Mouse (Mus musculus) embryonic facial prominence, embryonic 11.5 days (tissue): Measurements from ENCODE around the gene Mog. TPM values are rescaled to one million over a fixed set of nuclear protein-coding genes. Genes with fewer than 3 reads are reported as not detected.
A peak's percentile ranks its signal among the peaks of the same experiment; 100 is the strongest.
"Not testable (repeated sequence)": the region's sequence is repeated elsewhere in the genome, so short reads cannot be mapped to it uniquely, and the experiment has no call there.

Source experiments
- ATAC-seq: fragments of 200-750 bp; cut with Nextera tagmentation; replicated peaks from 2 replicates; pipeline ENCODE4 v1.8.0; 2017; ENCODE audit warnings: low read depth; ENCODE audit not compliant: insufficient number of reproducible peaks, low FRiP score, low TSS enrichment
- DNase-seq: peaks from one replicate; pipeline ENCODE4 v3.0.0-alpha.2; 2015; ENCODE audit warnings: low spot score
- H3K27ac ChIP-seq: fragments of 300-500 bp; sonication (generic); replicated peaks from 2 replicates; pipeline ENCODE4 v1.5.1; 2014; ENCODE audit warnings: mild to moderate bottlenecking, low read depth, low read length, control low read depth
- H3K27me3 ChIP-seq: fragments of 300-500 bp; sonication (generic); 2 replicates; pipeline ENCODE4 v1.6.1; 2014; ENCODE audit warnings: mild to moderate bottlenecking, low read length, moderate library complexity, mixed read lengths; ENCODE audit not compliant: control insufficient read depth, insufficient read depth
- H3K36me3 ChIP-seq: fragments of 300-500 bp; sonication (generic); replicated peaks from 2 replicates; pipeline ENCODE4 v1.6.1; 2014; ENCODE audit warnings: low read depth, mild to moderate bottlenecking, low read length, moderate library complexity, mixed read lengths; ENCODE audit not compliant: control insufficient read depth, insufficient read depth
- H3K4me1 ChIP-seq: fragments of 300-500 bp; sonication (generic); 2 replicates; pipeline ENCODE4 v1.6.1; 2014; ENCODE audit warnings: low read length, mixed read lengths; ENCODE audit not compliant: control insufficient read depth, insufficient read depth
- H3K4me2 ChIP-seq: fragments of 300-500 bp; sonication (generic); 2 replicates; pipeline ENCODE4 v1.6.1; 2014; ENCODE audit warnings: low read depth, mild to moderate bottlenecking, control low read depth, low read length, moderate library complexity
- H3K4me3 ChIP-seq: fragments of 300-500 bp; sonication (generic); 2 replicates; pipeline ENCODE4 v1.5.1; 2014; ENCODE audit warnings: low read depth, low read length, control low read depth
- H3K9ac ChIP-seq: fragments of 300-500 bp; sonication (generic); replicated peaks from 2 replicates; pipeline ENCODE4 v1.6.1; 2014; ENCODE audit warnings: mild to moderate bottlenecking, control low read depth, low read length
- H3K9me3 ChIP-seq: fragments of 300-500 bp; sonication (generic); replicated peaks from 2 replicates; pipeline ENCODE4 v1.6.1; 2016; ENCODE audit warnings: mild to moderate bottlenecking, low read length, inconsistent platforms, mixed read lengths; ENCODE audit not compliant: control insufficient read depth
- WGBS: fragments of 180-500 bp; shearing (Covaris S2); extraction: QIAGEN DNeasy Blood & Tissue Kit; methylation state at CpG from one replicate; pipeline ENCODE4 v1.1.7; 2014; 5-methylcytosine and 5-hydroxymethylcytosine counted together
- polyA plus RNA-seq: library from polyadenylated mRNA; unstranded; fragments of >200 nt; fragmentation: Nextera tagmentation; extraction: Ambion mirVana; gene quantifications from 2 replicates; pipeline ENCODE4 v1.2.1, GENCODE M21; 2014

Mog gene
- polyA plus RNA-seq, 1 experiment from 2014 or later = 0.20 TPM

- Histone ChIP-seq H3K4me3 (peak overlapping the region; percentile 24), H3K27me3 (no peaks in the 10 kb centered on the region), H3K36me3 (no peaks in the 10 kb centered on the region), H3K27ac (peak overlapping the region; percentile 94), H3K9me3 (no peaks in the 10 kb centered on the region), H3K4me1 (no peaks in the 10 kb centered on the region), H3K9ac (no peak overlapping the region), H3K4me2 (peak overlapping the region; percentile 33)
- ATAC-seq (peak; percentile 15; the same call in 1 of the 2 replicates), DNase-seq (no peak)
- WGBS = 67% methylated on average over 7 of the region's 8 CpGs
These were observed 6.0 kb upstream of the Mog start for GRCm38 (mm10) chr17:37029162-37029561.

DNA sequence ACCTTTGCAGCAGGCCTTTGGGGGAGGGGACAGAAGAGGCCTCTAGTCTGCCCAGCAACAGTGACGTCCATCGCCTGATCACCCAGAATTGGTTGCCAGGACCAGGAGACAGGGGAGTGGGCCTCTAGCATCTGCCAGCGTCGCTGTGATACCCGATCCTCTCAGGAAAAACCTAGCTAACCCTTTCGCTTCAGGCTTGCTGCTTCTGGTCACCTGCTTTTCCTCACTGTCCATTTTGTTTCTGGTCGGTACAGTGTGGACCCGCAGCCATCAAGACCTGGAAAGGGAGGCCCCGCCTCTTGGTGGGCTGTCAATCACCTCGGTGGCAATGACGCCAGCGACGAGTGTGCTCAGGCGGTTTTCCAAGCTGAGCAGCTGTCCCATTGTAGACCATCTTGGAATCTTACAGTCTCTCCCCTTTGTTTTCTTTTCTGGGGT, 5.5 kb upstream of the Mog start:
- Histone ChIP-seq H3K27ac (peak overlapping the region; percentile 94), H3K9ac (peak overlapping the region; percentile 59), H3K4me2 (peak overlapping the region; percentile 41), H3K27me3 (no peaks in the 10 kb centered on the region), H3K4me3 (peak overlapping the region; percentile 24), H3K36me3 (no peaks in the 10 kb centered on the region), H3K4me1 (no peaks in the 10 kb centered on the region), H3K9me3 (no peaks in the 10 kb centered on the region)
- ATAC-seq (peak; percentile 98), DNase-seq (peak; percentile 99)
- WGBS = 0% methylated on average over 14 of the region's 14 CpGs

DNA sequence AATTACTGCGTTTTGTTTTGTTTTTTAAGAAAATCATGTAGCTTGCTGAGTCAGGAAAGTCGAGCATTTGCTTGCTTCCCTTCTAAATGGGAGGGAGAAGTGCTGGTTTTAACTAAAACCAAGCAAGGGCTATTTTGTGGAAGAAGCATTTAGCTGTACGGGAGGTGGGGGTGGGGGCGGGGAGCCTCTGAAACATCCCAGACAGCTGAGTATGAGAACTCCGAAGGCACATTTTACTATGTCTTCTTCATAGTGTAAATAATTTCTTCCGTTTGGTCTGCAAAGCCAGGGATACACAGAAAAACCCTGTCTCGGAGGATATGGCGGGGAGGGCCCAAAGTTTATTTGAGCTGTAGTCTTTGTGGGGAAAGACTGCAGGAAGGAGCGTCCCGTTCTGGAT, 5.0 kb upstream of the Mog start:
- peak; percentile 58 for DNase-seq
- H3K9me3 ChIP-seq = no peaks in the 10 kb centered on the region
- H3K27ac ChIP-seq = peak overlapping the region; percentile 94
- no peaks in the 10 kb centered on the region for H3K36me3 ChIP-seq
- H3K27me3 ChIP-seq = no peaks in the 10 kb centered on the region
- WGBS = 2% methylated on average over 10 of the region's 10 CpGs
- H3K9ac ChIP-seq = peak overlapping the region; percentile 59
- peak overlapping the region; percentile 41 for H3K4me2 ChIP-seq
- no peak; the same call in 1 of the 2 replicates for ATAC-seq
- peak overlapping the region; percentile 27 for H3K4me3 ChIP-seq
- no peaks in the 10 kb centered on the region for H3K4me1 ChIP-seq

DNA sequence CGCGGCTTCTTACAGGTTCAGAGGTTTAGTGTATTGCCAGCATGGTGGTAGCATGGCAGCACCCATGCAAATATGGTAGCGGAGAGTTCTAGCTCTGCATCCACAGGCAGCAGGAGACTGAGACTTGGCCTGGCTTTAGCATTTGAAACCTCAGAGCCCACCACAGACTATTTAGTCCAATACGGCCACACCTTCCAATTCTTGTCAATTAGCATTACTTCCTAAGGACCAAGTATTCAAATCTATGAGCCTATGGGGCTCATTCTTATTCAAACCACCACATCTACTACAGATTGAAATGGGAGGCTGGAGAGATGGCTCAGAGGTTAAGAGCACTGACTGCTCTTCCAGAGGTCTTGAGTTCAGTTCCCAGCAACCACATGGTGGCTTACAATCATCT, 4.3 kb upstream of the Mog start:
- Histone ChIP-seq H3K36me3 (no peaks in the 10 kb centered on the region), H3K27me3 (no peaks in the 10 kb centered on the region), H3K4me2 (no peak overlapping the region), H3K27ac (peak overlapping the region; percentile 94; the same call in 1 of the 2 replicates), H3K9me3 (no peaks in the 10 kb centered on the region), H3K4me3 (no peak overlapping the region), H3K4me1 (no peaks in the 10 kb centered on the region), H3K9ac (no peak overlapping the region)
- ATAC-seq (no peak), DNase-seq (no peak)
- WGBS = 94% methylated on average over 4 of the region's 4 CpGs

DNA sequence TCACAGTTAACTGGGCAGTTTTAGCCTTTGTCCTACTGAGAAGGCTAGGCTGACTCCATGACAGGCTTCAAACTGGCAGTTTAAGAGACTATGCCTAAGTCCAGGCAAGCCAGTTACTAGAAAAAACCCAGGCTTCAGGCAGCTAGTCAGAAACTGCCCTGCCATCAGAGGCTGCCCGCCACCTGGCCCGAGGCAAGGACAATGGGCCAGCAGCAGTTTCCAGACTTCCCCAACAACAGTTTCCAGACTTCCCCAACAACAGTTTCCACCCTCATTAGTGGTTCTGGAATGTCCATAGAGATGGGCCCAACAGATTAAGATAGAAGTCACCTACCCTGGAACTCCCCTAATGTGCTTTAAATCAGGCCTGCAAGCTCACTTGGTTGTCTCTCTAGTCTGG, 3.2 kb upstream of the Mog start:
- Histone ChIP-seq H3K27ac (no peak overlapping the region), H3K27me3 (no peaks in the 10 kb centered on the region), H3K9me3 (no peaks in the 10 kb centered on the region), H3K36me3 (no peaks in the 10 kb centered on the region), H3K9ac (no peak overlapping the region), H3K4me1 (no peaks in the 10 kb centered on the region), H3K4me3 (no peak overlapping the region), H3K4me2 (no peak overlapping the region)
- ATAC-seq = no peak
- WGBS = 88% methylated on average over 2 of the region's 2 CpGs
- DNase-seq = no peak

GRCm38 (mm10) chr17:37019242-37019641, 4.0 kb downstream of the Mog start:
- not testable (repeated sequence) for H3K36me3 ChIP-seq, DNase-seq, ATAC-seq, H3K4me1 ChIP-seq, H3K9ac ChIP-seq, H3K27ac ChIP-seq, H3K4me3 ChIP-seq, H3K27me3 ChIP-seq, H3K4me2 ChIP-seq, H3K9me3 ChIP-seq
- 95% methylated on average over 5 of the region's 5 CpGs for WGBS

GRCm38 (mm10) chr17:37018328-37018727, 4.9 kb downstream of the Mog start:
- Histone ChIP-seq H3K4me2 (no peak overlapping the region), H3K9ac (no peak overlapping the region), H3K4me3 (no peak overlapping the region), H3K4me1 (no peaks in the 10 kb centered on the region), H3K27ac (no peak overlapping the region), H3K27me3 (no peaks in the 10 kb centered on the region), H3K9me3 (no peaks in the 10 kb centered on the region), H3K36me3 (no peaks in the 10 kb centered on the region)
- WGBS = 80% methylated on average over 3 of the region's 3 CpGs
- DNase-seq (no peak), ATAC-seq (no peak)

GRCm38 (mm10) chr17:37016333-37016732, 6.9 kb downstream of the Mog start:
- Histone ChIP-seq H3K4me2 (no peak overlapping the region), H3K9me3 (no peaks in the 10 kb centered on the region), H3K36me3 (no peaks in the 10 kb centered on the region), H3K4me3 (no peak overlapping the region), H3K27ac (no peak overlapping the region), H3K4me1 (no peaks in the 10 kb centered on the region), H3K27me3 (no peaks in the 10 kb centered on the region), H3K9ac (no peak overlapping the region)
- DNase-seq (no peak), ATAC-seq (no peak)
